Mouse (Mus musculus): ENCODE results near the gene Triap1. TPM values are rescaled to one million over a fixed set of nuclear protein-coding genes. Genes with fewer than 3 reads are reported as not detected.
"Not testable (repeated sequence)": the region's sequence is repeated elsewhere in the genome, so short reads cannot be mapped to it uniquely, and the experiment has no call there.

Triap1 gene
- polyA plus RNA-seq, 1 experiment: 0.33 TPM

GRCm38 (mm10) chr5:115373441-115374203 is 32.6 kb downstream of the Triap1 start:
- Histone ChIP-seq H3K27me3 (ENCODE audit: control insufficient read depth) (peaks cover 34% of the 10 kb centered on the region), H3K4me1 (ENCODE audit: control insufficient read depth) (no peaks in the 10 kb centered on the region)

DNA sequence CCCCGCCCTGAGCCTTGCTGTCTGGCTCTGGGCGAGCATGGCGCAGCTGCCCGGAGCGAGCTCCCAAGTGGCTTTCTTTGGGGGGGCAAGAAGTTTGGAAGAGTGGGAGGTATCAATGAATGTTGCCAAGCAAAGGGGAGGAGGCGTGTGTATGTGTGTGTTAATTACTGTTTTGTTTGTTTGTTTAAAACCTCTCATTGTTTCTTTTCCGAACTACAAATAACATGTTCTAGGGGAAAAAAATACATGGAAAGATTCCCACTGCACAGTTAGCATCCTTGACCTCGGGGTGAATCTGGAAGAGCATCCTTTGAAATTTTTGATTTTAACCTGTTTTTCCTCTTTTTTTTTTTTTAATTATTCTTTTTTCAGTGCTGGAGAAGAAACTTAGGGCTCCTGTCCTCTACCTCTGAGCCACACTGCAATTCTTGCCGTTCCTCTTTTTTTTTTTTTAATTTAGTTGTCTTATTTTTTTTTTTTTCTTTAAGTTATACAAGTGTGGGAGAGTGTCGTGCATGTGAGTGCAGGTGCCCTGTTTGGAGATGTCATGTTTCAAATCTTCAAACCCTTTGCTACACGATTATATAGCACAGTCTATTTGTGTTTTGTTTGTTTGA is 33.3 kb downstream of the Triap1 start:
- TF ChIP-seq TAL1 (IDR thresholded peaks at IDR 0.05; ENCODE audit: low read length): no peak
- TF ChIP-seq GATA1 (IDR thresholded peaks at IDR 0.05; ENCODE audit: low read length): no peak
- no peaks in the 10 kb centered on the region for H3K9me3 ChIP-seq (ENCODE audit: control insufficient read depth, low read length)
- H3K36me3 ChIP-seq (ENCODE audit: control insufficient read depth): no peaks in the 10 kb centered on the region
- H3K4me1 ChIP-seq (ENCODE audit: control insufficient read depth): no peaks in the 10 kb centered on the region
- H3K27me3 ChIP-seq (ENCODE audit: control insufficient read depth): peaks cover 34% of the 10 kb centered on the region
- no peak overlapping the region for H3K4me3 ChIP-seq (replicated peaks)

More at GRCm38 (mm10) chr5:115373441-115374203, 32.6 kb downstream of the Triap1 start:
- H3K9me3 ChIP-seq (ENCODE audit: control insufficient read depth, low read length): no peaks in the 10 kb centered on the region
- TF ChIP-seq TAL1 (IDR thresholded peaks at IDR 0.05; ENCODE audit: low read length): no peak
- TF ChIP-seq GATA1 (IDR thresholded peaks at IDR 0.05; ENCODE audit: low read length): no peak
- H3K36me3 ChIP-seq (ENCODE audit: control insufficient read depth): no peaks in the 10 kb centered on the region
- H3K4me3 ChIP-seq (replicated peaks): no peak overlapping the region

DNA sequence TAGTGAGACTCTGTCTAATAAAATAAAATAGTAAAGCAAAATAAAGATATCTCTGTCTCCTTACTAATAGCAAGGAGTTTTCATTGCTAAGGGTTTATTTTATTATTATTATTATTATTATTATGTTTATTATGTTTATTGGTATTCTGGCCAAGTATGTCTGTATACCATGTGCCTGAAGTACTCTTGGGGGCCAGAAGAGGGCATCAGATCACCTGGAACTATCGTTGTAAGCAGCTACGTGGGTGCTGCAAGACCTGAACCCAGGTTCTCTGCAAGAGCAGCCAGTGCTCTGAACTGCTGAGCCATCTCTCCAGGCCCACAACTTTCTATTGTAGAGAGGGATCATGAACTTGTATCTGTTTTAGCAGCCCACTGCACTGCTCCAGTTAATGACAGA is 34.4 kb downstream of the Triap1 start:
- no peaks in the 10 kb centered on the region for H3K36me3 ChIP-seq (ENCODE audit: control insufficient read depth)
- no peaks in the 10 kb centered on the region for H3K4me1 ChIP-seq (ENCODE audit: control insufficient read depth)
- no peak overlapping the region for H3K4me3 ChIP-seq (replicated peaks)
- H3K9me3 ChIP-seq (ENCODE audit: control insufficient read depth, low read length): no peaks in the 10 kb centered on the region
- H3K27me3 ChIP-seq (ENCODE audit: control insufficient read depth): peaks cover 34% of the 10 kb centered on the region
- no peak for TF ChIP-seq GATA1 (IDR thresholded peaks at IDR 0.05; ENCODE audit: low read length)
- TF ChIP-seq TAL1 (IDR thresholded peaks at IDR 0.05; ENCODE audit: low read length): no peak

GRCm38 (mm10) chr5:115378882-115379281 is 37.9 kb downstream of the Triap1 start:
- not testable (repeated sequence) for H3K9me3 ChIP-seq (ENCODE audit: control insufficient read depth, low read length); H3K27me3 ChIP-seq (ENCODE audit: control insufficient read depth); H3K4me1 ChIP-seq (ENCODE audit: control insufficient read depth); H3K36me3 ChIP-seq (ENCODE audit: control insufficient read depth); H3K4me3 ChIP-seq (replicated peaks)

GRCm38 (mm10) chr5:115391935-115392334 is 50.9 kb downstream of the Triap1 start:
- Histone ChIP-seq H3K9me3 (ENCODE audit: control insufficient read depth, low read length) (no peaks in the 10 kb centered on the region), H3K36me3 (ENCODE audit: control insufficient read depth) (no peaks in the 10 kb centered on the region), H3K4me3 (replicated peaks) (no peak overlapping the region), H3K27me3 (ENCODE audit: control insufficient read depth) (peaks cover 28% of the 10 kb centered on the region), H3K4me1 (ENCODE audit: control insufficient read depth) (no peaks in the 10 kb centered on the region)
- no peak for TF ChIP-seq TAL1 (IDR thresholded peaks at IDR 0.05; ENCODE audit: low read length)
- no peak for TF ChIP-seq GATA1 (IDR thresholded peaks at IDR 0.05; ENCODE audit: low read length)

- no peaks in the 10 kb centered on the region for H3K36me3 ChIP-seq (ENCODE audit: control insufficient read depth)
- H3K27me3 ChIP-seq (ENCODE audit: control insufficient read depth): peaks cover 37% of the 10 kb centered on the region
- no peaks in the 10 kb centered on the region for H3K9me3 ChIP-seq (ENCODE audit: control insufficient read depth, low read length)
- TF ChIP-seq TAL1 (IDR thresholded peaks at IDR 0.05; ENCODE audit: low read length) (no peak), GATA1 (IDR thresholded peaks at IDR 0.05; ENCODE audit: low read length) (no peak)
- no peak overlapping the region for H3K4me3 ChIP-seq (replicated peaks)
- no peaks in the 10 kb centered on the region for H3K4me1 ChIP-seq (ENCODE audit: control insufficient read depth)
Measured at GRCm38 (mm10) chr5:115392969-115393368, 51.9 kb downstream of the Triap1 start.

Other genes starting within 250 kb of the Triap1 start
- not detected in 2 replicates for gene Gm10401, start 242.9 kb upstream of the Triap1 start, polyA plus RNA-seq (2012)
- 0.71 and 0.84 TPM in 2 replicates for gene Acads, start 221.9 kb upstream of the Triap1 start, polyA plus RNA-seq (2012)
- gene Unc119b, start 206.2 kb upstream of the Triap1 start, polyA plus RNA-seq (2012): 1.3 and 1.6 TPM in 2 replicates
- 0.53 and 0.69 TPM in 2 replicates for gene Mlec, start 183.0 kb upstream of the Triap1 start, polyA plus RNA-seq (2012)
- not detected in 2 replicates for gene Cabp1, start 146.8 kb upstream of the Triap1 start, polyA plus RNA-seq (2012)
- 12.0 and 13.2 TPM in 2 replicates for gene Pop5, start 105.4 kb upstream of the Triap1 start, polyA plus RNA-seq (2012)
- gene Rnf10, start 68.3 kb upstream of the Triap1 start, polyA plus RNA-seq (2012): 97.3 and 107 TPM in 2 replicates
- 1.6 and 1.9 TPM in 2 replicates for gene Coq5, start 61.6 kb upstream of the Triap1 start, polyA plus RNA-seq (2012)
- gene Dynll1, start 40.2 kb upstream of the Triap1 start, polyA plus RNA-seq (2012): 85.2 and 91.7 TPM in 2 replicates
- gene Srsf9, start 14.0 kb upstream of the Triap1 start, polyA plus RNA-seq (2012): 5.3 and 5.5 TPM in 2 replicates
- 1.4 and 1.7 TPM in 2 replicates for gene Gatc, start within 50 bp of the Triap1 start, polyA plus RNA-seq (2012)
- 742 and 772 TPM in 2 replicates for gene Cox6a1, start 7.8 kb downstream of the Triap1 start, polyA plus RNA-seq (2012)
- 0.14 TPM in 1 of 2 replicates, not detected in the other for gene Msi1, start 88.4 kb downstream of the Triap1 start, polyA plus RNA-seq (2012)
- not detected in 2 replicates for gene Pla2g1b, start 125.0 kb downstream of the Triap1 start, polyA plus RNA-seq (2012)
- 0.23 and 0.45 TPM in 2 replicates for gene Sirt4, start 143.5 kb downstream of the Triap1 start, polyA plus RNA-seq (2012)
- 1.6 and 2.0 TPM in 2 replicates for gene Pxn, start 165.5 kb downstream of the Triap1 start, polyA plus RNA-seq (2012)
- gene Rplp0, start 218.2 kb downstream of the Triap1 start, polyA plus RNA-seq (2012): 550 and 832 TPM in 2 replicates
- 3.0 TPM in 2 replicates for gene Gcn1l1, start 224.0 kb downstream of the Triap1 start, polyA plus RNA-seq (2012)